Mouse (Mus musculus) myocyte (in vitro differentiated cells): ENCODE measurements around the gene Sapcd2.

Source experiments
- CEBPB ChIP-seq: IDR thresholded peaks from 2 replicates; pipeline ENCODE4 v1.6.1; 2011; ENCODE audit warnings: mild to moderate bottlenecking, moderate library complexity; ENCODE audit not compliant: poor library complexity, insufficient read depth, severe bottlenecking
- E2F4 ChIP-seq: IDR thresholded peaks from one replicate; pipeline ENCODE4 v1.6.1; 2011; ENCODE audit warnings: mild to moderate bottlenecking, control low read depth, moderate library complexity; ENCODE audit not compliant: insufficient read depth
- MAX ChIP-seq: IDR thresholded peaks from one replicate; pipeline ENCODE4 v1.6.1; 2011; ENCODE audit warnings: low read depth, mild to moderate bottlenecking, control low read depth
- MYOD1 ChIP-seq, 3 experiments: IDR thresholded peaks; one replicate each; pipeline ENCODE4 v1.6.1; 2011; ENCODE audit warnings: control low read depth in 2 of 3, low read depth in 2 of 3, mild to moderate bottlenecking in 2 of 3, moderate library complexity in 1 of 3; ENCODE audit not compliant: insufficient read length in 2 of 3, control insufficient read depth in 1 of 3
- MYOG ChIP-seq, 3 experiments: IDR thresholded peaks; one replicate each; pipeline ENCODE4 v1.6.1; 2011; ENCODE audit warnings: control low read depth in 2 of 3, low read depth in 2 of 3, mild to moderate bottlenecking in 2 of 3; ENCODE audit not compliant: insufficient read length in 2 of 3, control insufficient read depth in 1 of 3, insufficient read depth in 1 of 3
- POLR2A ChIP-seq: IDR thresholded peaks from one replicate; pipeline ENCODE4 v1.6.1; 2011; ENCODE audit warnings: low read depth, mild to moderate bottlenecking, control low read depth, moderate library complexity; ENCODE audit not compliant: insufficient read length
- POLR2AphosphoS2 ChIP-seq: IDR thresholded peaks from one replicate; pipeline ENCODE4 v1.6.1; 2011; ENCODE audit warnings: low read depth, control low read depth; ENCODE audit not compliant: insufficient read length
- REST ChIP-seq: IDR thresholded peaks from one replicate; pipeline ENCODE4 v1.6.1; 2011; ENCODE audit warnings: mild to moderate bottlenecking, control low read depth, moderate library complexity; ENCODE audit not compliant: insufficient read depth, insufficient read length
- TCF12 ChIP-seq: IDR thresholded peaks from one replicate; pipeline ENCODE4 v1.6.1; 2011; ENCODE audit warnings: mild to moderate bottlenecking, control low read depth; ENCODE audit not compliant: poor library complexity, insufficient read depth, severe bottlenecking
- TCF3 ChIP-seq: IDR thresholded peaks from one replicate; pipeline ENCODE4 v1.6.1; 2011; ENCODE audit warnings: low read depth, control low read depth; ENCODE audit not compliant: insufficient read length
- USF1 ChIP-seq: IDR thresholded peaks from one replicate; pipeline ENCODE4 v1.6.1; 2011; ENCODE audit warnings: low read depth, mild to moderate bottlenecking, control low read depth, moderate library complexity

GRCm38 (mm10) chr2:25426721-25427191 lies 54.6 kb downstream of the Sapcd2 start:
- TF ChIP-seq POLR2A: no peak
- no peak for TF ChIP-seq MYOG (IDR thresholded peaks at IDR 0.05; ENCODE audit: control insufficient read depth in 1 of 3, insufficient read depth in 1 of 3, insufficient read length in 2 of 3, low read depth in 2 of 3)
- no peak for TF ChIP-seq MYOD1 (IDR thresholded peaks at IDR 0.05; ENCODE audit: control insufficient read depth in 1 of 3, insufficient read length in 2 of 3, low read depth in 2 of 3)
- TF ChIP-seq E2F4: no peak
- no peak for TF ChIP-seq CEBPB
- TF ChIP-seq TCF12: no peak
- TF ChIP-seq POLR2AphosphoS2: no peak
- TF ChIP-seq MAX: no peak
- TF ChIP-seq USF1: no peak
- TF ChIP-seq REST: no peak
- TF ChIP-seq TCF3: no peak
